Mouse (Mus musculus) megakaryocyte, embryonic 14.5 days (primary cell): ENCODE measurements around the gene Olfr1344. TPM values are rescaled to one million over a fixed set of nuclear protein-coding genes. Genes with fewer than 3 reads are reported as not detected.

Source experiments
- H3K27me3 ChIP-seq: replicated peaks from 2 replicates; pipeline ENCODE3; 2012; ENCODE audit warnings: inconsistent platforms
- H3K36me3 ChIP-seq: replicated peaks from 2 replicates; pipeline ENCODE3; 2012; ENCODE audit warnings: low read length, inconsistent platforms, mixed read lengths
- H3K4me1 ChIP-seq: 2 replicates; pipeline ENCODE4 v1.6.1; 2012; ENCODE audit warnings: inconsistent platforms
- H3K4me3 ChIP-seq: replicated peaks from 2 replicates; pipeline ENCODE3; 2012; ENCODE audit warnings: moderate library complexity, mild to moderate bottlenecking, inconsistent platforms
- H3K9me3 ChIP-seq: 2 replicates; pipeline ENCODE4 v1.6.1; 2012; ENCODE audit warnings: inconsistent platforms
- FLI1 ChIP-seq: IDR thresholded peaks from 2 replicates; pipeline ENCODE4 v1.6.1; 2012; ENCODE audit warnings: low read length, inconsistent platforms, mixed read lengths
- GATA1 ChIP-seq: IDR thresholded peaks from 3 replicates; pipeline ENCODE4 v1.6.1; 2012; ENCODE audit warnings: mixed read lengths, low read length, inconsistent platforms, borderline replicate concordance
- polyA plus RNA-seq: library from polyadenylated mRNA; stranded (reverse); fragments of >175 nt; gene quantifications from 2 replicates; pipeline ENCODE4 v1.2.3, GENCODE M21; 2012; ENCODE audit warnings: low replicate concordance; ENCODE audit not compliant: insufficient read depth

Olfr1344 gene
- polyA plus RNA-seq, result not detected in 2 replicates

- no peak for TF ChIP-seq FLI1
- TF ChIP-seq GATA1, result no peak
- Histone ChIP-seq H3K27me3 (peaks cover 5% of the 10 kb centered on the region), H3K36me3 (no peaks in the 10 kb centered on the region), H3K4me1 (peaks cover 10% of the 10 kb centered on the region), H3K4me3 (no peak within 1 kb of the TSS), H3K9me3 (peaks cover 10% of the 10 kb centered on the region; the same call in 1 of the 2 replicates)
These were observed at the start of gene Olfr1344 for GRCm38 (mm10) chr7:6438388-6438787. TSS of gene Olfr1344 (plus strand) at chr7:6438688.

- Histone ChIP-seq H3K4me1 (peaks cover 3% of the 10 kb centered on the region), H3K27me3 (no peaks in the 10 kb centered on the region), H3K9me3 (peaks cover 7% of the 10 kb centered on the region), H3K4me3 (no peak overlapping the region), H3K36me3 (peaks cover 40% of the 10 kb centered on the region)
- TF ChIP-seq GATA1 (no peak), FLI1 (no peak)
These were observed 49.5 kb upstream of the Olfr1344 start for GRCm38 (mm10) chr7:6388971-6389370.

- Histone ChIP-seq H3K4me3 (no peak overlapping the region), H3K4me1 (no peaks in the 10 kb centered on the region), H3K36me3 (peaks cover 40% of the 10 kb centered on the region), H3K9me3 (peaks cover 12% of the 10 kb centered on the region), H3K27me3 (no peaks in the 10 kb centered on the region)
- TF ChIP-seq FLI1 (no peak), GATA1 (no peak)
These were observed 49.0 kb upstream of the Olfr1344 start for GRCm38 (mm10) chr7:6389449-6389848.

GRCm38 (mm10) chr7:6397996-6398975 lies 40.2 kb upstream of the Olfr1344 start, which contains the start of gene Smim17:
TSS of gene Smim17 (plus strand) at chr7:6398715.
- no peaks in the 10 kb centered on the region for H3K27me3 ChIP-seq
- TF ChIP-seq FLI1 (no peak), GATA1 (no peak)
- H3K36me3 ChIP-seq, result peaks cover 6% of the 10 kb centered on the region
- peak within 1 kb of the TSS; percentile 93 for H3K4me3 ChIP-seq
- H3K4me1 ChIP-seq, result peaks cover 9% of the 10 kb centered on the region
- peaks cover 14% of the 10 kb centered on the region for H3K9me3 ChIP-seq

- H3K9me3 ChIP-seq, result peaks cover 6% of the 10 kb centered on the region; the same call in 1 of the 2 replicates
- peaks cover under 1% of the 10 kb centered on the region for H3K27me3 ChIP-seq
- TF ChIP-seq GATA1, result no peak
- H3K4me1 ChIP-seq, result peaks cover 4% of the 10 kb centered on the region
- H3K4me3 ChIP-seq, result peak within 1 kb of the TSS; percentile 53
- H3K36me3 ChIP-seq, result no peaks in the 10 kb centered on the region
These were observed 28.4 kb upstream of the Olfr1344 start, which contains the start of gene Gm20715 for GRCm38 (mm10) chr7:6410043-6410442. TSS of gene Gm20715 (plus strand) at chr7:6410277.

- no peaks in the 10 kb centered on the region for H3K36me3 ChIP-seq
- H3K9me3 ChIP-seq, result peaks cover 6% of the 10 kb centered on the region; the same call in 1 of the 2 replicates
- TF ChIP-seq FLI1, result no peak
- TF ChIP-seq GATA1, result no peak
- H3K4me3 ChIP-seq, result no peak overlapping the region
- H3K27me3 ChIP-seq, result peaks cover 7% of the 10 kb centered on the region
- H3K4me1 ChIP-seq, result peaks cover 4% of the 10 kb centered on the region
These were observed 23.7 kb upstream of the Olfr1344 start for GRCm38 (mm10) chr7:6414626-6415441.

- Histone ChIP-seq H3K4me3 (no peak overlapping the region), H3K36me3 (no peaks in the 10 kb centered on the region), H3K27me3 (peaks cover 7% of the 10 kb centered on the region), H3K4me1 (no peaks in the 10 kb centered on the region; the same call in 1 of the 2 replicates), H3K9me3 (peaks cover 6% of the 10 kb centered on the region; the same call in 1 of the 2 replicates)
- no peak for TF ChIP-seq GATA1
These were observed 23.1 kb upstream of the Olfr1344 start for GRCm38 (mm10) chr7:6415442-6415787.

- Histone ChIP-seq H3K4me1 (no peaks in the 10 kb centered on the region), H3K36me3 (no peaks in the 10 kb centered on the region), H3K4me3 (no peak overlapping the region), H3K27me3 (peaks cover 7% of the 10 kb centered on the region), H3K9me3 (peaks cover 9% of the 10 kb centered on the region; the same call in 1 of the 2 replicates)
- TF ChIP-seq FLI1 (no peak), GATA1 (no peak)
These were observed 18.6 kb upstream of the Olfr1344 start for GRCm38 (mm10) chr7:6419894-6420293.

GRCm38 (mm10) chr7:6429381-6429780 lies 9.1 kb upstream of the Olfr1344 start:
- Histone ChIP-seq H3K4me1 (no peaks in the 10 kb centered on the region), H3K9me3 (peaks cover 16% of the 10 kb centered on the region), H3K4me3 (no peak overlapping the region), H3K36me3 (no peaks in the 10 kb centered on the region), H3K27me3 (no peaks in the 10 kb centered on the region)
- TF ChIP-seq GATA1 (no peak), FLI1 (no peak)

GRCm38 (mm10) chr7:6430342-6430741 lies 8.1 kb upstream of the Olfr1344 start:
- no peak overlapping the region for H3K4me3 ChIP-seq
- peaks cover 16% of the 10 kb centered on the region for H3K9me3 ChIP-seq
- H3K4me1 ChIP-seq, result peaks cover 2% of the 10 kb centered on the region
- H3K27me3 ChIP-seq, result no peaks in the 10 kb centered on the region
- no peaks in the 10 kb centered on the region for H3K36me3 ChIP-seq
- no peak for TF ChIP-seq GATA1
- no peak for TF ChIP-seq FLI1
